Mouse (Mus musculus): Measurements from ENCODE around the gene Cldn15.

- TF ChIP-seq CTCF (IDR thresholded peaks at IDR 0.05; ENCODE audit: extremely low read depth, insufficient read depth, low read length) (no peak), POLR2A (IDR thresholded peaks at IDR 0.05; ENCODE audit: extremely low read depth, insufficient read depth, low read length) (no peak)
These were observed 1.2 kb upstream of the Cldn15 start for GRCm38 (mm10) chr5:136965210-136965609.
